Mouse (Mus musculus): ENCODE results near the gene Elmo1. TPM values are rescaled to one million over a fixed set of nuclear protein-coding genes. Genes with fewer than 3 reads are reported as not detected.

Elmo1 gene
- total RNA-seq, 2 experiments from 2014 or later, result 23.6 to 27.7 TPM

DNA sequence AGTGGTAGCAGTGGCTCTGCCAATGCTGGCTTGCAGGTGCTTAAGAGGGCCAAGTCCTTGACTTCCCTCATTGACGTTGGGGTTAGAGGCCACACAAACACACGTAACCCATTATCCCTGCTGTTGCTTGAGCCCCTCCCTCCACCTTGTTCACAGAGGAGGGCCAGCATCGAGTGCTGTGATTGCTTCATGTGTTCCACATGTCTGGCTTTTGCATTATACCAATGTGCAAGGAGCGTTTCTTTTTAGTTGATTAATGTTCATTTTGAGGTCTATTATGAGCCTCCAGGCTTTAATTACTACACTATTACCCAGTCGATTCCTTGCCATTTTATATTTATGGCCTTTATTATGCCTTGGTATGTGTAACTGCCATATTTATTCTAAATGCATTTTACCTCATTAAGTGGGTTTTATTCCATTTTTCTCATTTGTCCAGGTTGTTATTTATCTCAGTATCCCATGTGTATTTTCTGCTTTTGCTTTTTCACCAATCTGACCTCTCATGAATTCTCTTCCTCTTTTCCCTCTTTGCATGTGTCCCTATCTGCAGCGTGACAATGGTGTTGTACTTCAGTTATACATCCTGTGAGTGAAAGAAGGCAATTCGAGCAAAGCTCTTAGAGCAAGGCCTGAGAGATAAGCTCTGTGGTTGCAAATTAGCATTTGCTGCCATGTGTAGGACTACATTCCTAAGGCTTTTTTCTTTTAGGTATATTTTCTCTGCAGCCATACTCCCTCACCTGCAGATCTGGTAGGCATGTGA is 275.6 kb downstream of the Elmo1 start:
- DNase-seq (ENCODE audit: low spot score in 2 of 2), result no peak

DNA sequence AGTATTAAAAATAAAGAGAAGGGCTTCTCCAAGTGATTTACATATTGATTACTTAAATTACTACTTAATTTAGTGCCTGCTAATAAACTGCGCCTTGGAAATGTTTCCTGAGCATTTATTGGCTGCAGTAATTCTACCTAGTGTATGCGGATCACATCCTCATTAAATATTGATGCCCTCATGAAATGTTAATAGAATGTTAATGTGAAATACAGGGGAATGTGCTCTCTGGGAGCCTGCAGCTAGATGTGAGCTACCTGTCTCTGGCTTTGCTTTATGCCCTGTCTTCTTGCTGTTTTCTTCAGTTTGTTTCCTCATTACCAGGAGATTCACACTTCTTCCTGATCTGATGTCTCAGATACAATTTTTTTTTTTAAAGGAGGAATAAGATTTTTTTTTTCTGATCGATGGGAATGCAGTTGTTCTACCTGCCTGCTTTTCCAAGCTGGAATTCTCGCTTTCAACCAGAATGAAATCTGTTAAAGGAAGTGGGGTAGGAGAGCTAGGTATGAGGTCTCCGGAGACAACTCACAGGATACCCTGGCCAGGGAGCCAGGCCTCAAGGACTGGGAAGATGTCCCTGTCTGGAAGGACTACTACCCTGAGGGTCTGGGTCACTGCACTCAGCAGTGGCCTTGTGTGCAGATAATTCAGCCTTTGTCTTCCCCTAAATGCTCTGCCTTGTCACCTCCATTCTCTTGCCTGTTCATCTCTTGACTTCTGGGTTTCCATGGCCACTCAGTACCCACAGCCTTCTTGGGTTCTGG is 279.8 kb downstream of the Elmo1 start:
- no peak for DNase-seq (ENCODE audit: low spot score in 2 of 2)

DNA sequence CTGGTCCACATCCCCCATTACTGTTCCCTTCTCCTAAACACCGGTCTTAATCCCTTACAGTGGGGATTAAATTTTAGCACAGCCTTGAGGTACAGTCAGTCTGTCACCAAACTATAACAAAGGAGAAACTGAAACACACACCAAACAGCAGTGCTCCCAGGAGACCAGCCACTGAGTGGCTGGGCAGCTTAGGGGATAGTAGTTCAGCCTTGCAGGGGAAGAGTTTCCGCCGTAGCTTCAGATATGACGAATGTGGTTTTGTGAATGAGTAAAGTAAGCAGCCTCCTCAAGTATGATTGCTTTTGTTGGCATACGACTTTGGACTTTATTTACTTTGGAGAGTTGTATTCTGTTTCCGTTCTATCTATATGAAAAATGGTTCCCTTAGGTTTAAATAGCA is 281.1 kb downstream of the Elmo1 start:
- no peak for DNase-seq (ENCODE audit: low spot score in 2 of 2)

DNA sequence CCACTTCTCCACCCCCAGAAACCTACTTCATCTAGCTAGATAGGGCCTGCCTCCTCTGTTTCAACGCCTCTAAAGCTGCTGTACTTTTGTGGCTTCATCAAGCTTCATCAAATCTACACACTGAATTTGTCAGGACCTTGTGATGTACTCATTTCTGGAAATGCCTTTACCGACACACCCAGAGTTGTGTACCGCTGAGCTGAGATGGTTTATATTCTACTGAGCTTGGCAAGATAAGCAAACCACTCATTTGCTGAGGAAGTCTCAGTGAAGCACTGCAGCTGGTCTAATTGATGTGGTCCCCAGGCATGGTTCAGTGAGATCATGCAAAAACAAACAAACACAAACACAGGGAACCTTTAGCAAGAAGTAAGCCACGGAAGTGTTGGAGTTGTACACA is 281.9 kb downstream of the Elmo1 start:
- no peak for DNase-seq (ENCODE audit: low spot score in 2 of 2)

DNA sequence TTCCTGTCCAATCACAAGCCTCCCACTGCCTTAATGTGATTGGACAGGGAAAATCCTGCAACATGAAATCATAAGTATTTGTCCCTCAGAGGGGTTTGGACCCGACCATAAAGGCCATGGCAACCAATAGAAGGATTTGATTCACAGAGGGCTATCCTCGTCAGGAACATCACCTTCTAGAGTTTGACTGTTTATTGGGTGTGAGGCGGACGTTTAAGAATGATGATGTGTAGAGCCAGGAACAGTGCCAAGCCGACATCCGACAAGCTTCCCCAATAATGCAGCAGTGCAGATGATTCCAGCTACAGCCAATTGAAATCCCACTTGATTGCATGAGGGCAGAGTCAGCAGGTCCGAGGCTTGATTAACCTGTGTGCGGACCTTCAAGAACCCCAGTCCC is 288.5 kb downstream of the Elmo1 start:
- DNase-seq (ENCODE audit: low spot score in 2 of 2), result no peak

DNA sequence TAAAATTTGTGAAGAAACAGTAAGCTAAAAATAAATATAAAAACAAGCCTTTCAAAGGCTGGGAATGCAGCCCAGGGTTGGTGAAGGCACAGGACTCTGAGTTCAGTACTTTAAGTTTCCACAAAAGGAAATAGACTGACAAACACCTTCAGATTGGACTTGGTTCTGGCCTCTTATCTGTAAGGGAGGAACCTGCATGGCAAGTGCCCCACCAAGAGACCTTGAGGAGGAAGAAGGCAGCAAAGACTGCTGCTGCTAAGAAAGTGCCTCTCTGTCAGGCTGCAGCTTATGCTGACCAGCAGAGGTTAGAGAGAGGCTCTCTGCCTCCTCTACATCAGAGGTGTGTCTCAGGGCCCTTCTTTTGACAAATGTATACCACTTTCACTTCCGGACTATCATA is 293.5 kb downstream of the Elmo1 start:
- DNase-seq (ENCODE audit: low spot score in 2 of 2), result no peak

DNA sequence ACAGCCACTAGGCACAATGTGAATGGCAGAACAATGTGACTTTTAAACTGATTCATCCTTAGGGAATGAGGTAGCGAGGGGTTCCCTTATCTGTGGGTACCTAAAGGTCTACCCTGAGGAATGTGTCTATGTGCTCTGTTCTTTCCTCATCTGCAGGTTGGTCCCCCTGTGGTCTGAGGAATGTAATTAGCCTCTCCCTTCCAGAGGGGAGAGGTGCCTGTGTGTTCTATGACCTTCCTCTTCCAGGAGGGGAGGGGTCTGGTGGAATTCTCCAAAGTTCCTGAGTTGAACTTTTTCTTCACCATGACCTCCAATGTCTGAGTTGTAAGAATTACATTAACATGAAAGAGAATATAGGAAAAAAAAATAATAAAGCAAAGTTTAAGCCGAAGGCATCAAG is 294.4 kb downstream of the Elmo1 start:
- DNase-seq (ENCODE audit: low spot score in 2 of 2), result no peak

DNA sequence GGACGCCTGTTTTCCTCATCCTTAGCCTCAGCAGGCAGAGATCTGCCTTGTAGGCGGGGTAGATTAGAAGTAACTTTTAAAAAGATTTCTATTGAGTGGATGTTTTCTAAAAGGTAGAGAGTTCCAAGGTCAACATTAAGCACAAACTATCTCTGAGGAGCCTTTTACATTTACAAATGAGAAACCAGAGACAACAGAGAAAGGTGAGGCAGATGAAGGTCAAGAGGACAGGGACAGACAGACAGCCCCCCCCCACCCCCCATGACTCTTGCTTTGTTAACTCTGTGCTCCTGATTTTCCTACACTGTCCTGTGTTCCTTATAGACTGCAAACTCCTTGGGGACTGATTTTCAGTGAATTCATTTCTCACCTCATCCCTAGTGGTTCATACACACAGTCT is 295.0 kb downstream of the Elmo1 start:
- DNase-seq (ENCODE audit: low spot score in 2 of 2), result no peak

DNA sequence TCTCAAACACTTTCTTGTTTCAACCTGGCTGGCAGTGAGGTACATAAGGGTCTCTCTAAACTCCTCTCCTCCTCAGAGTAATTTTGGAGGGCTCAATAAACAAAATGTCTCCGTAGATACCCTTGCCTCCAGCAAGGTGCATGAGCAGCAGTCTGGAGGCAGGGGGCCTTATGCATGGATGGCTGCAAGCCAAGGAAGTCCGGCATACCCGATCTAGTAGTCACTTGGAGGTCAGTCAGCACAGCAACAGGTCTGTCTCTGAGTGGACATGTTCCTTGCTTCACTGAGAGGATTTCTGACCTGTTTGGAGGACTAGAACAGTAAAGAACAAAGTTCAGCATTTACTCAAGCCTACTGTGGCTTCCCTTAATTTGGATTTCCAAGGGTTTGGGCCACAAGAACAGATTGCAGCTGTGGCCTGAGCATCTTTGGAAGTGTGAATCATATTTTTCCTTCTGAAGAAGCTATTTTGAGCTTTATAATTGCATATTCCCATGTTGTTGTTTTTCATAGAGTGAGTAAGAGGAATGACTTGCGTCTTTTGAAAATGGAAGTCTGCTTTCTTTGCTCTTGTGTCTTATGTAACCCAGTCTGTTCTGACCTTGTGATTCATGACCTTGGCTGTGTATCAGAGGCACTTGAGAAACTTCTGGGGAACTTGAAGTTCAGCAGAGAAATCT is 296.2 kb downstream of the Elmo1 start:
- no peak for DNase-seq (ENCODE audit: low spot score in 2 of 2)

DNA sequence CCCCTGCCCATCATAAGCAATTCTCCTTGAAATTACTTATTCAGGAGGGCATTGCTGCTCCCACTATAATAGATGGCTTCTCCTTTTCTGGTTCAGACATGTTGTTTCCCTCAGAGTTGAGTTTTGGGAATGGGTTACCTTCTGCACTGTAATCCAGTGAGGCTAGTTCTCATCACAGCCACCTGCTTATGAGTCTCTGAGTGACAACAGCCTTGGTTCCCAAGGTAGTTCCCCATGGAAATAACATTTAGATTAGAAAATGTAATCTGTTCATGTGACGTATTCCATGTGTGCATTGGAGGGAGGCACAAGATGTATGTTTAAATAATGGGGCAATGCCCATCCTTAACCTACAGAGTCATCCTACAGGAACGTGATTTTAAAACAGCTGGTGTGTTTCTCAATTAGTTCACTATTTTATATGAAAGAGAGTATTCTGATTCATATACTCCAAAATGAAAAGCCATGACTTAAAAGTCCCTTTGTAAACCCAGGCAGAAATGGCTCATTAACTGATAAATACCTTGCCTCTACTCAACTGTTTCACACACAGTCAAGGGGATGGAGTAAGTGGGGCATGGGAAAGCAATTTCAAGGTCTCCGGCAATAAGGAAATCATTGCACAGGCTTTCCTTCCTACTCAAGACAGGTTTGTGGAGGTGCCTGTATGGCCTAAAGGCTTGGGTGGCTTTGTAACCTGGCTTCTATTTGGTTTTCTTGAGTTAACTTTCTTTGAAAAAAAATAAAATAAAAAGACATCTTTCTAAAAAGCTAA is 302.6 kb downstream of the Elmo1 start:
- DNase-seq (ENCODE audit: low spot score in 2 of 2), result no peak

DNA sequence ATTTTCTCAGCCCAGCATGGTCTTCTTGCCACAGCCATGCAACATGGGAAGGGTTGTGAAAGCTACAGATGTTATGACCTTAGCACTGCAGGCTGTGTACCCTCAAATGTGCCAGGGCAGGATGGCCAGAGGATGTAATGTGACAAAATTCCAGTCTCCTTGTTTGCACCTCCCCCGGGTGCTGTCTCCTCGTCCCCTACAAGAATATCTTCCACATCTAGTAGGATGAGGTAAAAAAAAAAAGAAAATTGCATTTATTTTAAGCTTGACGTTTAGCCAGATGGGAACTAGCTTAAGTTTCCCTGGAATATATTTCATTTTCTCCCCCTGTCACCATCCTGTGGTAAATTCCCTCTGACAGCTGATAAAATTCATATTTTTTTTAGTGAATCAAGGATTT is 307.3 kb downstream of the Elmo1 start:
- no peak for DNase-seq (ENCODE audit: low spot score in 2 of 2)

DNA sequence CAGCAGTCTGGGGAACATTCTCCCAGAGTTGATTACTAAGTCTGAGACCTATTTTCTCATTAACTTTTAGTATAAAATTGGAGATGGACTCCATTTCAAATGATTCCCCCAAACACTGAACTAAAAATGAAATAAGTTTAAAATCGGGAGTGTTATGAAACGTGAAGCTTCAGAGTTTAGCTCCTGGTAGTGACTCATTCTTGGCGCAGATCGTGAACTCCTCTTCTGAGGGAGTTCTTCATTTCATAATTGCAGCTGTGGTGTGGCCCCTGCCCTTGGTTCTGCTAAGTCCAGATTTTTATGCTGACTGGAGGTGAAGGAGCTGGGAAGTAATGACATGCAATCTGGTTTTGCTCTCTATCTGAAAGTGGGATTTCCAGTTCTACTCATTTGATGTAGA is 307.9 kb downstream of the Elmo1 start:
- no peak for DNase-seq (ENCODE audit: low spot score in 2 of 2)

DNA sequence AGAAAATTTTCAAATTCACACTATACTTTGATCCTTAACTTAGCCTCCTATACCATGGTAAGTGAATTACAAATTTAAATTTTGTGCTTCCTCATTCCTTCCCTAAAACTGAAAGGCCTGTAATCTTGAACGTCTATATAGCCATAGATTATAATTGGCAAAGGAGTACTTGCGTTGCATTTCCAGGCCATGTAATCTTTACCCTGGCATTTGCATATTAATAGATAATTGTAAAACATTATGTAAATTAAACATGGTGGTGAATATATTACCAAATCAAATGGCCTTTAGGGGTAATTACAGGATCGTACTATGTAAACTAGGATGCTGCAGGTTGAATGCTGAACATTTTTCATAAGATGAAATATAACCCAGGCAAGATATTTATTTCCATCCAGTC is 314.1 kb downstream of the Elmo1 start:
- no peak for DNase-seq (ENCODE audit: low spot score in 2 of 2)

DNA sequence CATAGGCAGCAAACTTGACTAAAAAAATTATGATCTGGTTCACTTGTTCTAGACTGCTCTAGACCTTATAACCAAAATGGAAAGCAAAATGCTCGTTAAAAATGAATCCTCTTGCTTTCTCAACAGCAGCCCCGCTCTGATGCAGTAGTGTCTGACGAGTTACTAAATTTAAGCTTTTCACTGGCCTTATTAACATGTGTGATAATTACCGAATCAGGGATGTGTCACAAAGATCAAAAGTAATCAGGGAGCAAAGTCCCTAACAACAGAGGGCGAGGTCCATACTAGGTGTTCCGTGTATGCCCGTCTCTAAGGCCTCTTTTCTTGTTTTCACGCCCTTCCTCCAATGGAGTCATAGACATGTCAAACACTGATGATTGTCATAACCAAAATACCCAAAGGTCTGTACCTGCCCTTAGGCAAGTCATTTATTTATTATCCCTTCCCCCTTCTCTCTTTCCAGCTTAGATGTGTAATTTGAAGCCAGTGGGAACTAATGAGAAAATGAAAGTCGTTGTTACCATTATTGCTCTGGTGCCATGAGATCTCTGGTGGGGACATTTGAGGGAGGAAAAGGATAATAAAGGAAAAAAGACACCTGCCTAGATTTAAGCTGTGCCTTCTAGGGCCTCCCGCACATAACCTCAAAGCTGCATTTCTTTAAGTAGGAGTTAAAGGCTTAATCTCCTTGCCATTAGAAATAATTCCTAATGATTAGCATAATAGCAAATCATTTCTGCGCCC is 316.2 kb downstream of the Elmo1 start:
- DNase-seq (ENCODE audit: low spot score in 2 of 2), result no peak

DNA sequence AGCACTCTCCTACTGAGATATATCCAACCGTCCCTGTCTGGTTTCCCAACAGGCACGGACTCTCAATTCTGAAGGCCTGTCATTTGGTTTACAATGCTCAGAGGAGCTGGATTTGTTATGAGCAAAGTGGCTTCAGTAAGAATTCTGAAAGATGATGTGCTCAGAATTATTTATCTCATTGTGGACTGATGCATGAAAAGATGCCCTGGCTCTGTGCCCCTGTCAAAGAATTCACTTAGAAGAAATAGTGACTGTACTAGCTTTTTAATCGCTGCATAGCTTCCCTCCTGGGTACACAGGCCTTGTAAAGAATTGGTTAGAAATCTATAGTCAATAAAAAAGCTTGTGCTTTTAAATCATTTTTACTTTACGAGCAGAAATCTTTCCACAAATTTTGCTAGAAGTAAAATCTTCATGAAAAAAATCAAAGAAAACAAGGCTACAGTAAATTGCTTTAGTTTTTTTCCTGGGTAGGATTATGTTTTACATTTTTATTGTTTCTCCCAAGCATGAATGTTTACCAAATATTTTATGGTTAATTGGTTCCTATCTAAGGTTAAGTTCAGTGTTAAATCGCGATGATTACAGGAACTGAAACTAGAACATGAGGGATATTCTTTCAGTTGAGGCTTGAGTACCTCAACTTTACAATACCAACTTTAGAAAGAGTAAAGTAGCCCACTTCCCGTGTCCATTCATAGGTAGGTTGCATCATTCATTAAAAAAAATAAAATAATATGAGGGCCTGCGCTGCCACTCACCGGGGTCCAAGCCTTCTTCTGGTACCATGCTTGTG is 320.1 kb downstream of the Elmo1 start:
- no peak for DNase-seq (ENCODE audit: low spot score in 2 of 2)

DNA sequence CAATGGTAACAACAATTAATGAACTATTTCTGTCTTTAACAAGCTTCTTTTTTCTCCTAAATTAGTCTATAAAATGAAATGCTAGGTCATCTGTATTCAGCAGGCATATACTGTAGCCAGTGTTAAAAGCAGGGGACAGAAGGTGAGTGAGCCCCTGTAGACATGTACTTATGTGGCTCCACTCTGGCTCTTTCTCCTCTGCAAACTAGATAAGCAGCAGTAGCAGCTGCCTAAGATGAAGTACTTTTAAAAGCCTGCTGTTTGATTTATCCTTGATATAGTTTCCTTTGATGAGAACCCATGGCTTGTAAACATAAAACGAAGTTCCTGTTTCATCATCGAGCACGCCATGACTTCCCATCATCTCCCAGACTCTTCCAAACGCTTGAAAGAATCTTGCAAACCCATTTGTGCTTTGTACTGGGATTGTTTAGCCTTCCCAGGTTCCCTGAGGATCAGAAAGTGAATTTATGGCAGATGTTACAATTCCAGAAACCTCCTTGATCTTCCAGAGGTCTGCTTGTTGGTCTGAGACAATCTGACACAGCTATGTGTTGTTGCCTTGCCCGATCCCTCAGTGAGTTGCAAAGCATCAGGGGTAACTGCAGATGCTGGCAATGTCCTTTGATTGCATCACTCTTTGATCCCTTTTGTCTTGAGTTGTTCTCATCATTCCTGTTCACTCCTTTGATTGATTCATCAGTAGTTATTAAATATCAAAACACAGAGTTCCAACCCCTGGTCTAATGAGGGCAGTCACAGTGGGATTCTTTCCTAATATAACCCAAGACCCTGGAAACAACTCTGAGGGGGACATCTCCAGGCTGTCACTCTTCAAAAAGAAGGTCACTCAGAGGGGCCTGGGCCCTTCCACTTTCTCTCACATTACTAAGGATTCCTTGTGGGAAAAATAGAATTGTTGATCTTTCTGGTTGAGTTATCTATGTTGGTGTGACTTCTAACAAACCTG is 326.6 kb downstream of the Elmo1 start:
- no peak for DNase-seq (ENCODE audit: low spot score in 2 of 2)

DNA sequence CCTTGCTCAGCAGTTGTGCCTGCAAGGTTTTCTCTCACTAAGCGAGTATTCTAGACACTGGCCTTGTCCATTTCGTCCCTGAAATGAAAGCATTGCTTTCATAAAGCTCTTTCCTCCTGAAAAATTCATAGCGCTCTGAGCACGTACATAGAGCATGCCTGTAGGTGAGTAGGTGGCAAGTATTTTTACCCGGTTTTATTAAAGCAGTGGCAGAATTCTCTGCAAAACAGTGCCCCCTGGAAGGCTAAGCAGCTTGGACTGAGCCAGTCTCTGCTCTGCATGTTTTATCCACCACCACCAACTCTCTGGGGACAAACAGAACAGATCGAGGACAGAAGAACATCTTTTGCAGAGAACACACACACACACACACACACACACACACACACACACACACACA is 340.6 kb downstream of the Elmo1 start:
- DNase-seq (ENCODE audit: low spot score in 2 of 2), result no peak

DNA sequence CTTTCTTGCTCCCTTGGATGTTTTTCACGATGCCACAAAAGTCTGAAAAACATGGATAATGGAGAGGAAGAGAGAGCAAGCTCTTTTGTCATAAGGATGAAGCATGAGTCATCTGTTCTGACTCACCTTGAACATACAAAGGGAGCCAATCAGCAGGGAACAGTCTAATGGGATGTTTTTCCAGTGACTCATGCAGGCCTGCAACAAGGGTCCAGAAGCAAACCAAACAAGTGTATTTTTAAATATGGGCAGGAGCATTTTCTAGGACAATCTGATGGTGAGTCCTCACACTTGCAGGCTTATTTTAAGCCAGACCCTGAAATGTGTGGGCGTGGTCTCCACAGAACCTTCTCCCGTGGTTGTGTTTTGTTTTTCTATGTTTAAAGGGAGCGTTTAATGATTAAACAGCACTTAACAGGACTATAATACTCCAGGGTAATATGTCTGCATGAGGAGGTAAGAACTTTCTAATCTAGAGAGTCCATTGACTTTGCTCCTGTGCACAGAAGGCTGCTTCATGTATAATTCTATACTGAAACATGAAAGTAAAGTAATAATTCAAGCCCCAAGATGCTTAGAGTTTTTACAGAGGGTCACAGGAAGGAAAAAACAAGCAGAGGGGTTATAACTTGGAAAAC is 342.9 kb downstream of the Elmo1 start:
- no peak for DNase-seq (ENCODE audit: low spot score in 2 of 2)

Data from gastrocnemius, postnatal 4 days (tissue).